Comparison of ENCODE assay signal across 24 mouse cellular contexts in the genomic region with DNA sequence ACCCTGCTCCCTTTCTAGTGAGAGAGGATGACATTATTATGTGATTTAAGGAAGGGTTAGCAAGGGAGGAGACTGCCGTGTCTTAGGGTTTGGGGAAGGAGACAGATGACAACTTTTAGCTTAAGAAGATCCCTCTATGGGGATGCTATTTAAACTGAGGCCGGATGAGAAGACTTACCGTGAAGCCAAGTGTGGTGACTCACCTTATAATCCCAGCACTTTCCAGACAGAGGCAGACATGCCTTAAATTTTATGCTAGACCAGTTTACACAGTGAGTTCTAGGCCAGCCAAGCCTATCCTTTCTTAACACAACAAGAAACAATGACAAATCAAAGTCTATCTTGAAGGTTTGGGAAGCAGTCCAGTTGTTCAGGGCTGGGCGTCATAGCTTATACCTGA.
"Had no signal": no experiment of that assay in that cellular context is flagged by ENCODE, and none has a peak within 500 bp of the region (broad histone marks: within the 10 kb centered on the region; RNA-seq: fewer than 3 reads in every experiment).

No protein-coding gene starts in this region.

- H3K27me3 ChIP-seq: embryonic facial prominence, embryonic 12.5 days; embryonic facial prominence, embryonic 13.5 days; embryonic facial prominence, embryonic 15.5 days; forebrain, embryonic 12.5 days; forebrain, embryonic 13.5 days; forebrain, embryonic 15.5 days had no signal

- ATAC-seq: forebrain, embryonic 13.5 days; forebrain, embryonic 14.5 days; forebrain, embryonic 15.5 days; forebrain, embryonic 16.5 days; forebrain, postnatal 0 days had no signal

- DNase-seq: cerebellum, adult 8-10 months; cerebellum, adult 9-10 months; cerebellum, adult 9-11 months; cerebellum, postnatal 10 days; cerebellum, postnatal 14 days; cerebellum, postnatal 36 days; embryo, embryonic 11 days; forebrain, postnatal 0 days; gastrocnemius, adult 2 months; gastrocnemius, postnatal 10 days; gastrocnemius, postnatal 14 days; gastrocnemius, postnatal 25 days; gastrocnemius, postnatal 36 days; heart, adult 11 months; heart, adult 18-20 months; heart, adult 2 months had no signal
